In the genomic region with DNA sequence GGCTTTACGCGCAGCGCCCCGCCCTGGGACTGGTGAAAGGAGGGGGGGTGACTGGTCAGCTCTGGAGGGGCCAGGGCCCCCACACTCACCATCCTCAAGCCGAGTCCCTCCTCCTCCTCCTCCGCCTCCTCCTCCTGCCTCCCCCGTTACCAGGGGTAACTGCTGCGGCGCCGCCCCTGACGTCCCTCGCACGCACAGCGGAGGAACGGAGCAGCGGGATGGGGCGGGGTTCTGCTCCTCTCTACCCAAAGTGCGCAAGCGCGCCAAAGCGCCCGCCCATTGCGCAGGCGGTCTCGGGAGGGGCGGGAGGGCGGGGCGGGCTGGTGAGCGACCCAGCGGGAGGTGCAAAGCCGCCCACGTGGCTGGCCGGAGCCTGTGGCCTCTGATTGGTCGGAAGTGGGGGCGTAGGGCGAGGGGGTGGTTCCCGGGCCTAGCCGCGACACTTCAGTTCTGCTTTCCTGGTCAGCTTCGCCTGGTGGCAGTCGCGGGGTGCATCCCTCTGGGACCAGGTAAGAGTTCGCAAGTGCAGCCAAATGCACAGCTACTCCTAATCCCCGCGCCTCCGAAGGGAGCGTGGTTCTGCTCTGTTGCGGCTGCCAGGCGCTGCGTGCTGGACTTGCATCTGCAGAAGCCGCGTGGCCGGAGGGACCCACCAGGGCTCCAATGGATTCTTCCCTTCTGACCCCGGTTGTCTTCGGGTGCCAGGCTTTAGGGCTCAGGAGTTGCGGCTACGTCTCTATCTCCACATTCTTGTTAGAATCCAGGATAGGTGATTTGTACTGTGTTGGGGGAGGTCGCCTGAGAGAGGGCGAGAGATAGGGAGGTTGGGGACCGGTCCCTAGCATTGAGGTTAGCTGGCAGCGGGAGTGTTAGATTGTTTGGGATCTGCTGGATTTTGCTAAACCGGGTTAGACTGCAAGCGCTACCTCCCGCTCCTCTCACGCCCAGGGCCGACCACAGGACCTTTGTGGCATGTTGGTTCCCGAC, we compare ENCODE assay signal across 8 mouse cellular contexts. TPM values are rescaled to one million over a fixed set of nuclear protein-coding genes. Genes with fewer than 3 reads are reported as not detected.
DNase-seq lines count a peak whose midpoint lies in the region; ATAC-seq and TF ChIP-seq lines count a peak whose summit lies in the region.

Gene Arl3 (minus strand): TSS at position 248 of the 987 bp plus-strand sequence.
Gene Sfxn2 (plus strand): TSS at position 415 of the 987 bp plus-strand sequence.

- no peaks in the 10 kb centered on the region for H3K27me3 ChIP-seq in embryonic facial prominence, embryonic 14.5 days (replicated peaks; ENCODE audit: control insufficient read depth, insufficient read depth, low read length)
- H3K27me3 ChIP-seq in heart, adult 2 months (ENCODE audit: control insufficient read depth, insufficient read depth, low read length), result no peaks in the 10 kb centered on the region
- H3K27me3 ChIP-seq in limb, embryonic 13.5 days, result no peaks in the 10 kb centered on the region
- H3K27me3 ChIP-seq in midbrain, embryonic 16.5 days (ENCODE audit: control insufficient read depth, insufficient read depth, low read depth, low read length), result no peaks in the 10 kb centered on the region

- H3K4me2 ChIP-seq in embryonic facial prominence, embryonic 14.5 days (ENCODE audit: low read depth, low read length), result peak within 1 kb of the TSS; percentile 75
- H3K4me2 ChIP-seq in limb, embryonic 13.5 days (replicated peaks), result peak within 1 kb of the TSS; percentile 78
- H3K4me2 ChIP-seq in midbrain, embryonic 16.5 days (ENCODE audit: low read length), result peak within 1 kb of the TSS; percentile 87

- peak within 1 kb of the TSS; percentile 79 for H3K27ac ChIP-seq in embryonic facial prominence, embryonic 14.5 days (replicated peaks; ENCODE audit: low read depth, low read length)
- peak within 1 kb of the TSS; percentile 81 for H3K27ac ChIP-seq in heart, adult 2 months
- H3K27ac ChIP-seq in limb, embryonic 13.5 days, result peak within 1 kb of the TSS; percentile 70; the same call in 1 of the 2 replicates
- H3K27ac ChIP-seq in midbrain, embryonic 16.5 days (ENCODE audit: low read length), result peak within 1 kb of the TSS; percentile 90

- WGBS in embryonic facial prominence, embryonic 14.5 days, result under 1% methylated on average over 35 of the region's 67 CpGs
- under 1% methylated on average over 67 of the region's 67 CpGs for WGBS in heart, adult 2 months
- WGBS in limb, embryonic 13.5 days, result under 1% methylated on average over 62 of the region's 67 CpGs
- under 1% methylated on average over 55 of the region's 67 CpGs for WGBS in midbrain, embryonic 16.5 days

- no peaks in the 10 kb centered on the region for H3K79me2 ChIP-seq in heart, adult 2 months (replicated peaks; ENCODE audit: control insufficient read depth, insufficient read depth, low read length)

- peak; percentile 58 for TF ChIP-seq CTCF in heart, adult 2 months (IDR thresholded peaks at IDR 0.05)

- peak within 1 kb of the TSS; percentile 76 for H3K9ac ChIP-seq in embryonic facial prominence, embryonic 14.5 days (ENCODE audit: low read depth, low read length)
- H3K9ac ChIP-seq in heart, adult 2 months (ENCODE audit: low read depth, low read length), result peak within 1 kb of the TSS; percentile 66
- H3K9ac ChIP-seq in limb, embryonic 13.5 days, result peak within 1 kb of the TSS; percentile 81
- peak within 1 kb of the TSS; percentile 78 for H3K9ac ChIP-seq in midbrain, embryonic 16.5 days (ENCODE audit: low read depth, low read length)

- intact Hi-C loops in heart, adult 2 months (cut with DNase I), result loop anchor here (5.0 to 10.0 kb wide), 3 partner anchors 71 to 292 kb away; partner anchors contain the start of genes Actr1a, Sufu and Trim8

- peak; percentile 97 for ATAC-seq in embryonic facial prominence, embryonic 14.5 days (ENCODE audit: low read depth)
- peak; percentile 97 for ATAC-seq in limb, embryonic 13.5 days (ENCODE audit: low FRiP score, low read depth)
- peak; percentile 95 for ATAC-seq in midbrain, embryonic 16.5 days

- peak; percentile 74; the same call in 1 of the 2 replicates for TF ChIP-seq EP300 in heart, adult 2 months (IDR thresholded peaks at IDR 0.05; ENCODE audit: insufficient read depth, low read depth, low read length)

- H3K36me3 ChIP-seq in embryonic facial prominence, embryonic 14.5 days (ENCODE audit: control insufficient read depth, insufficient read depth, low read length), result no peaks in the 10 kb centered on the region
- H3K36me3 ChIP-seq in heart, adult 2 months (ENCODE audit: control insufficient read depth, insufficient read depth, low read length), result no peaks in the 10 kb centered on the region
- H3K36me3 ChIP-seq in limb, embryonic 13.5 days, result no peaks in the 10 kb centered on the region
- no peaks in the 10 kb centered on the region for H3K36me3 ChIP-seq in midbrain, embryonic 16.5 days (ENCODE audit: control insufficient read depth, insufficient read depth, low read length)

- H3K9me3 ChIP-seq in embryonic facial prominence, embryonic 14.5 days (ENCODE audit: control insufficient read depth, low read length), result no peaks in the 10 kb centered on the region
- H3K9me3 ChIP-seq in limb, embryonic 13.5 days, result no peaks in the 10 kb centered on the region
- no peaks in the 10 kb centered on the region for H3K9me3 ChIP-seq in midbrain, embryonic 16.5 days (replicated peaks; ENCODE audit: control insufficient read depth, low read length, poor library complexity, severe bottlenecking)

- peaks cover 11% of the 10 kb centered on the region for H3K4me1 ChIP-seq in embryonic facial prominence, embryonic 14.5 days (ENCODE audit: control insufficient read depth, insufficient read depth, low read length)
- H3K4me1 ChIP-seq in heart, adult 2 months (ENCODE audit: control insufficient read depth, insufficient read depth, low read length), result peaks cover 1% of the 10 kb centered on the region; the same call in 1 of the 2 replicates
- H3K4me1 ChIP-seq in limb, embryonic 13.5 days, result peaks cover 22% of the 10 kb centered on the region
- H3K4me1 ChIP-seq in midbrain, embryonic 16.5 days (ENCODE audit: control insufficient read depth, insufficient read depth, low read length), result peaks cover 19% of the 10 kb centered on the region

- DNase-seq in 3T3-L1 (ENCODE audit: low read depth, low spot score), result peak; percentile 96
- DNase-seq in adrenal gland, postnatal 4 days (ENCODE audit: low spot score in 2 of 2), result peak; percentile 89 to 91
- DNase-seq in embryonic facial prominence, embryonic 14.5 days (ENCODE audit: low spot score), result peak; percentile 98
- DNase-seq in heart, adult 2 months, result peak; percentile 94 to 96
- DNase-seq in kidney, adult 8-10 months, result peak; percentile 96
- peak; percentile 85 to 96 for DNase-seq in spleen, postnatal 10 days (ENCODE audit: low spot score in 2 of 2)

- H3K4me3 ChIP-seq in embryonic facial prominence, embryonic 14.5 days (ENCODE audit: low read depth, low read length), result peak within 1 kb of the TSS; percentile 86
- peak within 1 kb of the TSS; percentile 77 for H3K4me3 ChIP-seq in heart, adult 2 months
- peak within 1 kb of the TSS; percentile 84 for H3K4me3 ChIP-seq in limb, embryonic 13.5 days
- H3K4me3 ChIP-seq in midbrain, embryonic 16.5 days (ENCODE audit: low read depth, low read length), result peak within 1 kb of the TSS; percentile 69

- TF ChIP-seq POLR2A in heart, adult 2 months (IDR thresholded peaks at IDR 0.05; ENCODE audit: insufficient read depth, low read depth, low read length), result peak; percentile 89

RNA-seq across cellular contexts. Expression of gene Arl3, which starts in this region (rescaled TPM):
- total RNA-seq in adrenal gland, postnatal 4 days (2021), result 10 to 100 TPM; 47.2 to 54.9 TPM
- 83.7 and 94.0 TPM in 2 replicates for polyA plus RNA-seq in embryonic facial prominence, embryonic 14.5 days (2014; fragmentation: Nextera tagmentation; extraction: Ambion mirVana)
- 10 to 100 TPM; 36.1 to 43.4 TPM for total RNA-seq in heart, adult 2 months (2021)
- 38.3 and 57.0 TPM in 2 replicates for polyA plus RNA-seq in heart, adult 2 months (2012; rRNA removed)
- 178 and 183 TPM in 2 replicates for polyA plus RNA-seq in limb, embryonic 13.5 days (2015; fragmentation: Nextera tagmentation; extraction: Ambion mirVana)
- polyA plus RNA-seq in midbrain, embryonic 16.5 days (2015; fragmentation: Nextera tagmentation; extraction: Ambion mirVana), result 213 and 226 TPM in 2 replicates

RNA-seq across cellular contexts. Expression of gene Sfxn2, which starts in this region (rescaled TPM):
- 10 to 100 TPM; 13.1 to 18.4 TPM for total RNA-seq in adrenal gland, postnatal 4 days (2021)
- 16.7 and 19.7 TPM in 2 replicates for polyA plus RNA-seq in embryonic facial prominence, embryonic 14.5 days (2014; fragmentation: Nextera tagmentation; extraction: Ambion mirVana)
- total RNA-seq in heart, adult 2 months (2021), result 1 to 10 TPM; 2.4 to 3.6 TPM
- 2.3 and 2.7 TPM in 2 replicates for polyA plus RNA-seq in heart, adult 2 months (2012; rRNA removed)
- 27.8 and 28.1 TPM in 2 replicates for polyA plus RNA-seq in limb, embryonic 13.5 days (2015; fragmentation: Nextera tagmentation; extraction: Ambion mirVana)
- 9.7 and 12.8 TPM in 2 replicates for polyA plus RNA-seq in midbrain, embryonic 16.5 days (2015; fragmentation: Nextera tagmentation; extraction: Ambion mirVana)

Comparison
In these comparisons a context has a peak if more than half of its experiments do, and no peak if none do; other contexts are left out.
1. Peak in every context shown above with its lines: DNase-seq, ATAC-seq, H3K4me3 ChIP-seq and H3K27ac ChIP-seq.